Mouse (Mus musculus): ENCODE results near the gene Asic1. TPM values are rescaled to one million over a fixed set of nuclear protein-coding genes. Genes with fewer than 3 reads are reported as not detected.
"Not testable (repeated sequence)": the region's sequence is repeated elsewhere in the genome, so short reads cannot be mapped to it uniquely, and the experiment has no call there.

The Asic1 gene
- total RNA-seq, 2 experiments from 2014 or later: 66.7 to 81.0 TPM

- DNase-seq (ENCODE audit: extremely low spot score in 1 of 2, low spot score in 2 of 2): peak; percentile 93 to 94
- peak; percentile 88 for TF ChIP-seq CTCF (IDR thresholded peaks at IDR 0.05)
- H3K27ac ChIP-seq: peak within 1 kb of the TSS; percentile 94
- intact Hi-C loops (cut with DNase I): loop anchor here (1.0 to 2.0 kb wide), 2 partner anchors 21 to 47 kb away; partner anchors contain the start of genes Cers5 and Gm17349
- peak within 1 kb of the TSS; percentile 74 for H3K4me3 ChIP-seq
These were observed 55.4 kb downstream of the Asic1 start, which contains the start of gene Cox14 for GRCm38 (mm10) chr15:99725341-99726155. TSS of gene Cox14 (plus strand) at chr15:99725618.

GRCm38 (mm10) chr15:99726549-99726948, 56.4 kb downstream of the Asic1 start:
- Histone ChIP-seq H3K4me3 (peak overlapping the region; percentile 74), H3K27ac (no peak overlapping the region)
- no peak for DNase-seq (ENCODE audit: extremely low spot score in 1 of 2, low spot score in 2 of 2)
- TF ChIP-seq CTCF (IDR thresholded peaks at IDR 0.05): no peak
- intact Hi-C loops (cut with DNase I): no loop called here

GRCm38 (mm10) chr15:99727039-99727438, 56.9 kb downstream of the Asic1 start:
- DNase-seq (ENCODE audit: extremely low spot score in 1 of 2, low spot score in 2 of 2); H3K4me3 ChIP-seq; H3K27ac ChIP-seq; intact Hi-C loops (cut with DNase I): not testable (repeated sequence)

- no peak overlapping the region for H3K4me3 ChIP-seq
- no peak for TF ChIP-seq CTCF (IDR thresholded peaks at IDR 0.05)
- no peak for DNase-seq (ENCODE audit: extremely low spot score in 1 of 2, low spot score in 2 of 2)
- intact Hi-C loops (cut with DNase I): no loop called here
- no peak overlapping the region for H3K27ac ChIP-seq
These were observed 57.4 kb downstream of the Asic1 start for GRCm38 (mm10) chr15:99727525-99727924.

- DNase-seq (ENCODE audit: extremely low spot score in 1 of 2, low spot score in 2 of 2): no peak
- Histone ChIP-seq H3K4me3 (no peak overlapping the region), H3K27ac (no peak overlapping the region)
- intact Hi-C loops (cut with DNase I): no loop called here
- no peak for TF ChIP-seq CTCF (IDR thresholded peaks at IDR 0.05)
These were observed 58.0 kb downstream of the Asic1 start for GRCm38 (mm10) chr15:99728211-99728610.

- no peak overlapping the region for H3K4me3 ChIP-seq
- peak; percentile 43 for TF ChIP-seq CTCF (IDR thresholded peaks at IDR 0.05)
- intact Hi-C loops (cut with DNase I): no loop called here
These were observed 59.1 kb downstream of the Asic1 start for GRCm38 (mm10) chr15:99729056-99729783.

GRCm38 (mm10) chr15:99731167-99731566, 61.0 kb downstream of the Asic1 start:
- TF ChIP-seq CTCF (IDR thresholded peaks at IDR 0.05): no peak
- no peak overlapping the region for H3K27ac ChIP-seq
- H3K4me3 ChIP-seq: no peak overlapping the region
- DNase-seq (ENCODE audit: extremely low spot score in 1 of 2, low spot score in 2 of 2): no peak
- intact Hi-C loops (cut with DNase I): loop anchor here (5.0 kb wide), 1 partner anchor 171 kb away; no protein-coding TSS in a partner anchor

More at GRCm38 (mm10) chr15:99729056-99729783, 59.1 kb downstream of the Asic1 start:
- no peak overlapping the region for H3K27ac ChIP-seq
- no peak for DNase-seq (ENCODE audit: extremely low spot score in 1 of 2, low spot score in 2 of 2)

- H3K27ac ChIP-seq: no peak overlapping the region
- intact Hi-C loops (cut with DNase I): loop anchor here (5.0 kb wide), 1 partner anchor 171 kb away; no protein-coding TSS in a partner anchor
- no peak overlapping the region for H3K4me3 ChIP-seq
- TF ChIP-seq CTCF (IDR thresholded peaks at IDR 0.05): no peak
- DNase-seq (ENCODE audit: extremely low spot score in 1 of 2, low spot score in 2 of 2): no peak
These were observed 61.5 kb downstream of the Asic1 start for GRCm38 (mm10) chr15:99731678-99732077.

- Histone ChIP-seq H3K27ac (no peak overlapping the region), H3K4me3 (no peak overlapping the region)
- DNase-seq (ENCODE audit: extremely low spot score in 1 of 2, low spot score in 2 of 2): no peak
- intact Hi-C loops (cut with DNase I): loop anchor here (5.0 kb wide), 1 partner anchor 169 kb away; no protein-coding TSS in a partner anchor
- no peak for TF ChIP-seq CTCF (IDR thresholded peaks at IDR 0.05)
These were observed 63.0 kb downstream of the Asic1 start for GRCm38 (mm10) chr15:99733186-99733585.

- Histone ChIP-seq H3K27ac (no peak overlapping the region), H3K4me3 (no peak overlapping the region)
- peak; percentile 100 for DNase-seq (ENCODE audit: extremely low spot score in 1 of 2, low spot score in 2 of 2)
- TF ChIP-seq CTCF (IDR thresholded peaks at IDR 0.05): peak; percentile 33
- intact Hi-C loops (cut with DNase I): no loop called here
These were observed 65.5 kb downstream of the Asic1 start for GRCm38 (mm10) chr15:99735631-99736030.

- no peak for DNase-seq (ENCODE audit: extremely low spot score in 1 of 2, low spot score in 2 of 2)
- TF ChIP-seq CTCF (IDR thresholded peaks at IDR 0.05): no peak
- Histone ChIP-seq H3K4me3 (no peak overlapping the region), H3K27ac (no peak overlapping the region)
- intact Hi-C loops (cut with DNase I): no loop called here
These were observed 66.5 kb downstream of the Asic1 start for GRCm38 (mm10) chr15:99736675-99737074.

GRCm38 (mm10) chr15:99740229-99740628, 70.1 kb downstream of the Asic1 start:
- H3K27ac ChIP-seq: no peak overlapping the region
- intact Hi-C loops (cut with DNase I): no loop called here
- DNase-seq (ENCODE audit: extremely low spot score in 1 of 2, low spot score in 2 of 2): no peak
- H3K4me3 ChIP-seq: no peak overlapping the region
- no peak for TF ChIP-seq CTCF (IDR thresholded peaks at IDR 0.05)

Other genes with a start within 250 kb of the Asic1 start
- 10 to 100 TPM; 19.2 to 21.3 TPM for gene Nckap5l, start 212.6 kb upstream of the Asic1 start, total RNA-seq (2021)
- gene Bcdin3d, start 195.6 kb upstream of the Asic1 start, total RNA-seq (2021): 1 to 10 TPM; 3.7 to 5.4 TPM
- 100 to 1,000 TPM; 421 to 422 TPM for gene Faim2, start 142.2 kb upstream of the Asic1 start, total RNA-seq (2021)
- gene Aqp2, start 91.3 kb upstream of the Asic1 start, total RNA-seq (2021): under 1 TPM in 1 of 2 experiments, not detected in 1; 0.25 TPM
- gene Aqp5, start 79.6 kb upstream of the Asic1 start, total RNA-seq (2021): under 1 TPM; 0.59 to 0.79 TPM
- gene Aqp6, start 69.0 kb upstream of the Asic1 start, total RNA-seq (2021): under 1 TPM; 0.61 to 0.70 TPM
- gene Racgap1, start 18.7 kb upstream of the Asic1 start, total RNA-seq (2021): 10 to 100 TPM in 1 of 2 experiments, 1 to 10 TPM in 1; 8.0 to 10.6 TPM
- 100 to 1,000 TPM; 157 to 163 TPM for gene Smarcd1, start 31.8 kb downstream of the Asic1 start, total RNA-seq (2021)
- 10 to 100 TPM in 1 of 2 experiments, 1 to 10 TPM in 1; 5.3 to 11.7 TPM for gene Gm17349, start 35.1 kb downstream of the Asic1 start, total RNA-seq (2021)
- gene Gpd1, start 47.1 kb downstream of the Asic1 start, total RNA-seq (2021): 100 to 1,000 TPM in 1 of 2 experiments, 10 to 100 TPM in 1; 90.7 to 100 TPM
- gene Cox14, start 55.2 kb downstream of the Asic1 start, total RNA-seq (2021): 100 to 1,000 TPM; 113 to 123 TPM
- 10 to 100 TPM; 32.3 to 34.7 TPM for gene Cers5, start 102.5 kb downstream of the Asic1 start, total RNA-seq (2021)
- 10 to 100 TPM in 1 of 2 experiments, 1 to 10 TPM in 1; 9.9 to 11.0 TPM for gene Lima1, start 205.1 kb downstream of the Asic1 start, total RNA-seq (2021)